Mouse (Mus musculus) kidney, adult 2 months (tissue): ENCODE data around the gene Olfr324.

ENCODE experiments used
- CTCF ChIP-seq: fragments of 200-500 bp; conservative IDR thresholded peaks from 2 replicates; pipeline ENCODE4 v1.5.1; 2011; ENCODE audit warnings: low read depth, mild to moderate bottlenecking, control low read depth, low read length, moderate library complexity, mixed read lengths; ENCODE audit not compliant: insufficient read depth, insufficient read length
- POLR2A ChIP-seq: fragments of 200-500 bp; IDR thresholded peaks from one replicate; pipeline ENCODE4 v1.6.1; 2011; ENCODE audit warnings: low read depth, low read length, control low read depth

DNA sequence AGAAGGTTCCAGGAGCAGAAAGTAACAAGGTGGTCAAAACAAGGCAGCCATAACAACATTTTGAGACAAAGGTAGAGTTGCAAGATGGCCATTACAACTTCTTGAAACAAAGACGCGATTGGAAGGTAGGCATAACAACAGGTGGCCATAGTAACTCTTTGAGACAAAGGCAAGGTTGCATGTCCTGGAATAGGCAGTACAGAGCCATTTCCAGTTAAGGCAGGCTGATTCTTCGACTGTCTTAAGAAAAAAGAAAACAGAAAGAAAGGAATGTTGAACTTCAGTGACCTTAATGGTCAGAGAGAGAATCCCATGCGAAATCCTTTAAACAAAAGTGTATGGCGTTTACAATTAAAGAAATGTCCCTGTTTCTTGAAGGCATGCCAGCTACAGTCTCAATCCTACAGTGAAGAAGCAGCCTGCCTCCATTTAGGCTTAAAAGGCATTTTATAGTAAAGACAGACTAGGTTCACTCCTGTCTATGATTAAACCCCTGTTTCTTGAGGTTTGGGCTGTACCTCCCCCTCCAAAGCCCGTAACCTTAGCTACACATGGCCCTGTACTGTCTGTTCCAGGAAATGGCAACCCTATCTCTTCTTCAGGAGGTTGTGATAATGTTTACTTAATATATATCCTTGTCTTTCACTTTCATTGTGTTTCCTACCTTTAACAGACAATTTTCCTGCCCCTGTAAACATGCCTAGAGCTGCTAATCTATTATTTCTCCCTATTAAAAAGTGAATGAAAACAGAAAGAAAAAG lies 8.1 kb downstream of the Olfr324 start:
- TF ChIP-seq POLR2A (no peak), CTCF (no peak)
